9 mouse cellular contexts compared by ENCODE assay signal in the genomic region with DNA sequence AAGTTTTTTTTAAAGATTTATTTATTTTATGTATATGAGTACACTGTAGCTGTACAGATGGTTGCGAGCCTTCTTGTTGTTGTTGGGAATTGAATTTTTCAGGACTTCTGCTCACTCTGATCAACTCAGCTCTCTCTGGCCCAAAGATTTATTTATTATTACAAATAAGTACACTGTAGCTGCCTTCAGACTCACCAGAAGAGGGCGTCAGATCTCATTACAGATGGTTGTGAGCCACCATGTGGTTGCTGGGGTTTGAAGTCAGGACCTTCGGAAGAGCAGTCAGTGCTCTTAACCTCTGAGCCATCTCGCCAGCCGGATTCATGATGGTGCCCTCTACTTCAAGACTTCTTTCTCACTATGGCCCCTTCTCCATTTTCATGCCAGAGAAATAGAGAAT. TPM values are rescaled to one million over a fixed set of nuclear protein-coding genes. Genes with fewer than 3 reads are reported as not detected.
DNase-seq lines count a peak whose midpoint lies in the region; ATAC-seq and TF ChIP-seq lines count a peak whose summit lies in the region.
"Not testable (repeated sequence)": the region's sequence is repeated elsewhere in the genome, so short reads cannot be mapped to it uniquely, and the experiment has no call there.
"Had no signal": no experiment of that assay in that cellular context is flagged by ENCODE, and none has a peak within 500 bp of the region (broad histone marks: within the 10 kb centered on the region; RNA-seq: fewer than 3 reads in every experiment).

No protein-coding gene starts in this region.

- 72% methylated on average over 5 of the region's 5 CpGs for WGBS in forebrain, postnatal 0 days
- WGBS in hindbrain, postnatal 0 days: 73% methylated on average over 5 of the region's 5 CpGs
- 81% methylated on average over 5 of the region's 5 CpGs for WGBS in kidney, postnatal 0 days
- WGBS in liver, postnatal 0 days (ENCODE audit: insufficient replicate concordance): 72% methylated on average over 5 of the region's 5 CpGs
- WGBS in olfactory bulb, adult 2 months: 78% methylated on average over 5 of the region's 5 CpGs
- WGBS in stomach, postnatal 0 days: 68% methylated on average over 5 of the region's 5 CpGs

- TF ChIP-seq POLR2A in olfactory bulb, adult 2 months (IDR thresholded peaks at IDR 0.05; ENCODE audit: insufficient read depth, low read depth, low read length): not testable (repeated sequence)

- not testable (repeated sequence) for H3K4me3 ChIP-seq in E14TG2a.4 (replicated peaks; ENCODE audit: low read length); forebrain, postnatal 0 days (ENCODE audit: low read depth, low read length); hindbrain, postnatal 0 days (ENCODE audit: low read length); kidney, postnatal 0 days (replicated peaks; ENCODE audit: low read depth, low read length); liver, postnatal 0 days (ENCODE audit: low read depth, low read length); olfactory bulb, adult 2 months (ENCODE audit: insufficient read depth, low read depth, low read length); stomach, postnatal 0 days (ENCODE audit: low read depth, low read length)

- H3K9me3 ChIP-seq in E14TG2a.4 (ENCODE audit: low read length); forebrain, postnatal 0 days (ENCODE audit: low read length); hindbrain, postnatal 0 days (ENCODE audit: low read length); kidney, postnatal 0 days (replicated peaks; ENCODE audit: low read length); liver, postnatal 0 days (ENCODE audit: low read length); stomach, postnatal 0 days (ENCODE audit: control insufficient read depth, low read length): not testable (repeated sequence)

- TF ChIP-seq EP300 in liver, postnatal 0 days (IDR thresholded peaks at IDR 0.05; ENCODE audit: low read depth); stomach, postnatal 0 days (optimal IDR thresholded peaks at IDR 0.05): not testable (repeated sequence)

- H3K4me1 ChIP-seq in E14TG2a.4 (replicated peaks; ENCODE audit: low read depth, low read length): peaks cover 18% of the 10 kb centered on the region
- peaks cover 11% of the 10 kb centered on the region for H3K4me1 ChIP-seq in forebrain, postnatal 0 days (ENCODE audit: insufficient read depth)
- not testable (repeated sequence) for H3K4me1 ChIP-seq in hindbrain, postnatal 0 days (ENCODE audit: insufficient read depth, low read length); kidney, postnatal 0 days (replicated peaks; ENCODE audit: insufficient read depth, low read length); liver, postnatal 0 days (ENCODE audit: insufficient read depth); stomach, postnatal 0 days (replicated peaks; ENCODE audit: control insufficient read depth, insufficient read depth)
- peaks cover 29% of the 10 kb centered on the region for H3K4me1 ChIP-seq in olfactory bulb, adult 2 months (ENCODE audit: control insufficient read depth, insufficient read depth, low read length)

- not testable (repeated sequence) for H3K4me2 ChIP-seq in forebrain, postnatal 0 days (ENCODE audit: low read depth); hindbrain, postnatal 0 days (ENCODE audit: low read depth, low read length); kidney, postnatal 0 days (ENCODE audit: low read length); liver, postnatal 0 days (ENCODE audit: low read depth, low read length); stomach, postnatal 0 days (replicated peaks; ENCODE audit: low read depth)

- 0 out of 2 replicates have a peak, but pooled peaks have one; percentile 19 for TF ChIP-seq CTCF in E14TG2a.4 (conservative IDR thresholded peaks at IDR 0.05; ENCODE audit: low read length)
- peak; percentile 28; the same call in 1 of the 2 replicates for TF ChIP-seq CTCF in forebrain, postnatal 0 days (IDR thresholded peaks at IDR 0.05; ENCODE audit: low read depth)
- peak; percentile 31 for TF ChIP-seq CTCF in hindbrain, postnatal 0 days (IDR thresholded peaks at IDR 0.05; ENCODE audit: low read depth)
- peak; percentile 47 for TF ChIP-seq CTCF in kidney, postnatal 0 days (IDR thresholded peaks at IDR 0.05; ENCODE audit: low read depth)
- TF ChIP-seq CTCF in liver, postnatal 0 days (IDR thresholded peaks at IDR 0.05; ENCODE audit: low read depth): peak; percentile 37
- not testable (repeated sequence) for TF ChIP-seq CTCF in olfactory bulb, adult 2 months (IDR thresholded peaks at IDR 0.05; ENCODE audit: insufficient read depth, low read depth, low read length)
- TF ChIP-seq CTCF in stomach, postnatal 0 days (IDR thresholded peaks at IDR 0.05; ENCODE audit: low read depth): peak; percentile 53

- H3K27me3 ChIP-seq in E14TG2a.4 (ENCODE audit: insufficient read depth, low read length); forebrain, postnatal 0 days (ENCODE audit: insufficient read depth, low read length); hindbrain, postnatal 0 days (ENCODE audit: insufficient read depth, low read length); kidney, postnatal 0 days (ENCODE audit: insufficient read depth, low read length); liver, postnatal 0 days (ENCODE audit: insufficient read depth, low read length); stomach, postnatal 0 days (ENCODE audit: control insufficient read depth, insufficient read depth, low read length): not testable (repeated sequence)

- ATAC-seq in forebrain, postnatal 0 days; hindbrain, postnatal 0 days; kidney, postnatal 0 days (replicated peaks; ENCODE audit: low FRiP score, low read depth); liver, postnatal 0 days; stomach, postnatal 0 days (ENCODE audit: low FRiP score, low TSS enrichment): not testable (repeated sequence)

- not testable (repeated sequence) for DNase-seq in forebrain, postnatal 0 days; hindbrain, postnatal 0 days (ENCODE audit: low spot score); kidney, postnatal 0 days (ENCODE audit: low spot score); liver, postnatal 0 days; stomach, postnatal 0 days (ENCODE audit: low spot score)

- H3K36me3 ChIP-seq in E14TG2a.4 (ENCODE audit: insufficient read depth, low read length): peaks cover 80% of the 10 kb centered on the region
- peaks cover 57% of the 10 kb centered on the region for H3K36me3 ChIP-seq in forebrain, postnatal 0 days (ENCODE audit: insufficient read depth)
- peaks cover 14% of the 10 kb centered on the region for H3K36me3 ChIP-seq in hindbrain, postnatal 0 days (ENCODE audit: insufficient read depth, low read length)
- H3K36me3 ChIP-seq in kidney, postnatal 0 days (ENCODE audit: insufficient read depth, low read length): peaks cover 49% of the 10 kb centered on the region
- H3K36me3 ChIP-seq in liver, postnatal 0 days (replicated peaks; ENCODE audit: insufficient read depth, low read length): not testable (repeated sequence)
- H3K36me3 ChIP-seq in stomach, postnatal 0 days (ENCODE audit: control insufficient read depth, insufficient read depth, low read length): peaks cover 32% of the 10 kb centered on the region

- not testable (repeated sequence) for H3K27ac ChIP-seq in forebrain, postnatal 0 days (ENCODE audit: low read depth, low read length); hindbrain, postnatal 0 days; kidney, postnatal 0 days; liver, postnatal 0 days (ENCODE audit: low read depth)
- H3K27ac ChIP-seq in olfactory bulb, adult 2 months (ENCODE audit: insufficient read depth, low read depth, low read length): peak overlapping the region; percentile 41; the same call in 1 of the 2 replicates
- peak overlapping the region; percentile 70 for H3K27ac ChIP-seq in stomach, postnatal 0 days (replicated peaks)

- H3K9ac ChIP-seq in forebrain, postnatal 0 days; hindbrain, postnatal 0 days (replicated peaks; ENCODE audit: low read length); kidney, postnatal 0 days (ENCODE audit: low read depth, low read length); liver, postnatal 0 days (replicated peaks); stomach, postnatal 0 days (ENCODE audit: low read length): not testable (repeated sequence)

RNA-seq across cellular contexts. Expression of a gene that starts 53.8 kb away (rescaled TPM):
- 0.92 and 6.0 TPM in 2 replicates for total RNA-seq in forebrain, postnatal 0 days (2014; rRNA removed)
- 6.8 and 12.1 TPM in 2 replicates for polyA plus RNA-seq in forebrain, postnatal 0 days (2015; fragmentation: Nextera tagmentation; extraction: Ambion mirVana)
- 10.9 and 16.0 TPM in 2 replicates for total RNA-seq in hindbrain, postnatal 0 days (2014; rRNA removed)
- polyA plus RNA-seq in hindbrain, postnatal 0 days (2015; fragmentation: Nextera tagmentation; extraction: Ambion mirVana): 21.5 and 24.6 TPM in 2 replicates
- 2.9 and 3.1 TPM in 2 replicates for polyA plus RNA-seq in kidney, postnatal 0 days (2015; fragmentation: Nextera tagmentation; extraction: Ambion mirVana)
- 1.7 and 2.0 TPM in 2 replicates for polyA plus RNA-seq in liver, postnatal 0 days (2015; fragmentation: Nextera tagmentation; extraction: Ambion mirVana)
- not detected in 2 replicates for polyA plus RNA-seq in olfactory bulb, adult 2 months (2012; ENCODE audit: insufficient read depth, insufficient read length, low replicate concordance, missing spikeins)
- polyA plus RNA-seq in stomach, postnatal 0 days (2015; fragmentation: Nextera tagmentation; extraction: Ambion mirVana): 5.9 and 6.7 TPM in 2 replicates
- total RNA-seq: gastrocnemius, adult 8-10 months; gastrocnemius, postnatal 36 days had no signal
